Mouse (Mus musculus): ENCODE results near the gene Zfyve27. TPM values are rescaled to one million over a fixed set of nuclear protein-coding genes. Genes with fewer than 3 reads are reported as not detected.

The Zfyve27 gene
- polyA plus RNA-seq, 1 experiment from 2014 or later, result 59.5 TPM

GRCm38 (mm10) chr19:42141998-42142397 lies 21.8 kb upstream of the Zfyve27 start:
- ATAC-seq (no peak), DNase-seq (ENCODE audit: low read depth, low spot score) (no peak)
- in situ Hi-C loops (cut with MboI; ENCODE audit: low pct_unique_long_range_greater_than_20kb), result no loop called here
- ChIA-PET CTCF (interaction anchor here (0.6 to 8.1 kb wide), 4 partner anchors 10 to 50 kb away, joined by 5 to 49 read pairs (median 21); partner anchors contain the start of gene Avpi1), POLR2A (no interaction called here)
- H3K27me3 ChIP-seq, result no peaks in the 10 kb centered on the region
- TF ChIP-seq CTCF (IDR thresholded peaks at IDR 0.05), result no peak

- in situ Hi-C loops (cut with MboI; ENCODE audit: low pct_unique_long_range_greater_than_20kb), result no loop called here
- CTCF ChIA-PET, result interaction anchor here (0.6 to 8.1 kb wide), 4 partner anchors 9 to 49 kb away, joined by 5 to 49 read pairs (median 21); partner anchors contain the start of gene Avpi1
Observed at GRCm38 (mm10) chr19:42142757-42143156, 21.0 kb upstream of the Zfyve27 start.

GRCm38 (mm10) chr19:42144067-42144466 lies 19.7 kb upstream of the Zfyve27 start:
- ChIA-PET POLR2A (interaction anchor here (0.6 to 1.0 kb wide), 3 partner anchors 15 to 390 kb away, joined by 3 to 7 read pairs (median 4); partner anchors contain the start of gene Avpi1), CTCF (interaction anchor here (1.0 to 8.1 kb wide), 10 partner anchors 9 to 127 kb away, joined by 3 to 49 read pairs (median 7); partner anchors contain the start of genes Ankrd2, Avpi1 and Pi4k2a)
- in situ Hi-C loops (cut with MboI; ENCODE audit: low pct_unique_long_range_greater_than_20kb), result no loop called here
- DNase-seq (ENCODE audit: low read depth, low spot score) (no peak), ATAC-seq (no peak)
- no peaks in the 10 kb centered on the region for H3K27me3 ChIP-seq
- TF ChIP-seq CTCF (IDR thresholded peaks at IDR 0.05), result no peak

More at GRCm38 (mm10) chr19:42142757-42143156, 21.0 kb upstream of the Zfyve27 start:
- ATAC-seq (no peak), DNase-seq (ENCODE audit: low read depth, low spot score) (no peak)
- no peaks in the 10 kb centered on the region for H3K27me3 ChIP-seq
- POLR2A ChIA-PET, result no interaction called here
- TF ChIP-seq CTCF (IDR thresholded peaks at IDR 0.05), result no peak

GRCm38 (mm10) chr19:42144541-42145167 lies 19.1 kb upstream of the Zfyve27 start:
- DNase-seq (ENCODE audit: low read depth, low spot score), result no peak
- no peaks in the 10 kb centered on the region for H3K27me3 ChIP-seq
- POLR2A ChIA-PET, result interaction anchor here (0.6 to 1.0 kb wide), 5 partner anchors 16 to 389 kb away, joined by 3 to 7 read pairs (median 4); partner anchors contain the start of gene Avpi1

GRCm38 (mm10) chr19:42145210-42145609 lies 18.5 kb upstream of the Zfyve27 start:
- ATAC-seq, result no peak
- ChIA-PET CTCF (interaction anchor here (0.8 to 8.1 kb wide), 9 partner anchors 8 to 110 kb away, joined by 3 to 49 read pairs (median 8); partner anchors contain the start of genes Ankrd2, Avpi1 and Pi4k2a), POLR2A (interaction anchor here (0.9 to 1.0 kb wide), 3 partner anchors 16 to 30 kb away, joined by 3 to 6 read pairs (median 4); partner anchors contain the start of gene Avpi1)
- in situ Hi-C loops (cut with MboI; ENCODE audit: low pct_unique_long_range_greater_than_20kb), result loop anchor here (5.0 kb wide), 1 partner anchor 103 kb away; no protein-coding TSS in a partner anchor
- no peak for DNase-seq (ENCODE audit: low read depth, low spot score)
- TF ChIP-seq CTCF (IDR thresholded peaks at IDR 0.05), result no peak
- no peaks in the 10 kb centered on the region for H3K27me3 ChIP-seq

More at GRCm38 (mm10) chr19:42144541-42145167, 19.1 kb upstream of the Zfyve27 start:
- CTCF ChIA-PET, result interaction anchor here (1.0 to 8.1 kb wide), 11 partner anchors 9 to 126 kb away, joined by 3 to 49 read pairs (median 6); partner anchors contain the start of genes Ankrd2, Avpi1 and Pi4k2a
- in situ Hi-C loops (cut with MboI; ENCODE audit: low pct_unique_long_range_greater_than_20kb), result loop anchor here (5.0 kb wide), 1 partner anchor 102 kb away; no protein-coding TSS in a partner anchor
- no peak for ATAC-seq
- TF ChIP-seq CTCF (IDR thresholded peaks at IDR 0.05), result peak; percentile 75

- ChIA-PET POLR2A (no interaction called here), CTCF (interaction anchor here (0.8 to 8.1 kb wide), 6 partner anchors 8 to 110 kb away, joined by 3 to 49 read pairs (median 13); partner anchors contain the start of genes Ankrd2, Avpi1 and Pi4k2a)
- no peaks in the 10 kb centered on the region for H3K27me3 ChIP-seq
- DNase-seq (ENCODE audit: low read depth, low spot score), result no peak
- TF ChIP-seq CTCF (IDR thresholded peaks at IDR 0.05), result no peak
- no peak for ATAC-seq
- in situ Hi-C loops (cut with MboI; ENCODE audit: low pct_unique_long_range_greater_than_20kb), result loop anchor here (5.0 kb wide), 1 partner anchor 103 kb away; no protein-coding TSS in a partner anchor
Observed at GRCm38 (mm10) chr19:42145731-42146130, 18.0 kb upstream of the Zfyve27 start.

GRCm38 (mm10) chr19:42146276-42147010 lies 17.3 kb upstream of the Zfyve27 start:
- CTCF ChIA-PET, result interaction anchor here (1.4 to 8.1 kb wide), 5 partner anchors 17 to 111 kb away, joined by 3 to 49 read pairs (median 16); partner anchors contain the start of genes Ankrd2 and Avpi1
- H3K27me3 ChIP-seq, result no peaks in the 10 kb centered on the region
- POLR2A ChIA-PET, result no interaction called here
- in situ Hi-C loops (cut with MboI; ENCODE audit: low pct_unique_long_range_greater_than_20kb), result loop anchor here (5.0 kb wide), 1 partner anchor 104 kb away; no protein-coding TSS in a partner anchor
- no peak for TF ChIP-seq CTCF (IDR thresholded peaks at IDR 0.05)
- no peak for ATAC-seq
- no peak for DNase-seq (ENCODE audit: low read depth, low spot score)

GRCm38 (mm10) chr19:42147170-42147768 lies 16.5 kb upstream of the Zfyve27 start, which contains the start of gene Marveld1:
Gene Marveld1, plus strand, starts transcription at chr19:42147400.
- POLR2A ChIA-PET, result interaction anchor here (1.3 kb wide), 1 partner anchor 57 kb away, joined by 3 read pairs; the partner anchor contains the start of gene Pi4k2a
- CTCF ChIA-PET, result interaction anchor here (1.1 to 8.1 kb wide), 6 partner anchors 8 to 112 kb away, joined by 3 to 97 read pairs (median 10); partner anchors contain the start of genes Ankrd2, Avpi1 and Zfyve27
- in situ Hi-C loops (cut with MboI; ENCODE audit: low pct_unique_long_range_greater_than_20kb), result loop anchor here (5.0 kb wide), 1 partner anchor 105 kb away; no protein-coding TSS in a partner anchor
- peak; percentile 61 for ATAC-seq
- no peak for TF ChIP-seq CTCF (IDR thresholded peaks at IDR 0.05)
- H3K27me3 ChIP-seq, result no peaks in the 10 kb centered on the region
- no peak for DNase-seq (ENCODE audit: low read depth, low spot score)

Data from Patski (cell line).